Mouse (Mus musculus) liver, embryonic 15.5 days (tissue): ENCODE data around the gene Prm1. TPM values are rescaled to one million over a fixed set of nuclear protein-coding genes. Genes with fewer than 3 reads are reported as not detected.

ENCODE experiments used
- polyA plus RNA-seq: library from polyadenylated mRNA; unstranded; fragments of >200 nt; fragmentation: Nextera tagmentation; extraction: Ambion mirVana; gene quantifications from 2 replicates; pipeline ENCODE4 v1.2.1, GENCODE M21; 2015

Gene Prm1
- polyA plus RNA-seq, 1 experiment from 2014 or later, result not detected

Other genes starting within 250 kb of the Prm1 start
- 1.0 and 1.2 TPM in 2 replicates for gene Socs1, start 20.3 kb downstream of the Prm1 start, polyA plus RNA-seq
- gene Tnp2, start 17.2 kb downstream of the Prm1 start, polyA plus RNA-seq, result not detected in 2 replicates
- gene Prm3, start 14.9 kb downstream of the Prm1 start, polyA plus RNA-seq, result not detected in 2 replicates
- gene Prm2, start 9.7 kb downstream of the Prm1 start, polyA plus RNA-seq, result not detected in 2 replicates
- gene Gm11172, start 7.1 kb upstream of the Prm1 start, polyA plus RNA-seq, result not detected in 2 replicates
- 1.8 and 1.9 TPM in 2 replicates for gene Rmi2, start 29.2 kb upstream of the Prm1 start, polyA plus RNA-seq